In genomic region chr9:120545994-120546393, GRCm38 (mm10) we compare ENCODE assay signal across 16 mouse cellular contexts. TPM values are rescaled to one million over a fixed set of nuclear protein-coding genes. Genes with fewer than 3 reads are reported as not detected.
"Had no signal": no experiment of that assay in that cellular context is flagged by ENCODE, and none has a peak within 500 bp of the region (broad histone marks: within the 10 kb centered on the region; RNA-seq: fewer than 3 reads in every experiment).

No protein-coding gene starts in this region.

- H3K9ac ChIP-seq: limb, embryonic 12.5 days; liver, embryonic 13.5 days; liver, postnatal 0 days; midbrain, embryonic 15.5 days; neural tube, embryonic 12.5 days had no signal

- H3K4me2 ChIP-seq: liver, embryonic 13.5 days; midbrain, embryonic 15.5 days; neural tube, embryonic 12.5 days had no signal

- DNase-seq: kidney, adult 2 months; kidney, postnatal 25 days; layer of hippocampus, postnatal 36 days; liver; liver, embryonic 13.5 days; liver, postnatal 0 days; right cerebral cortex, postnatal 14 days; thymus, adult 2 months; thymus, postnatal 25 days had no signal

- H3K27ac ChIP-seq: limb, embryonic 12.5 days; liver, embryonic 13.5 days; macrophage; midbrain, embryonic 10.5 days; midbrain, embryonic 15.5 days; neural tube, embryonic 12.5 days had no signal

- ATAC-seq: intestine, embryonic 16.5 days; liver, postnatal 0 days; midbrain, embryonic 15.5 days had no signal

- H3K9me3 ChIP-seq: limb, embryonic 12.5 days; liver, embryonic 13.5 days; midbrain, embryonic 10.5 days; midbrain, embryonic 15.5 days; neural tube, embryonic 12.5 days had no signal

- H3K4me1 ChIP-seq: midbrain, embryonic 15.5 days had no signal

- H3K4me3 ChIP-seq: limb, embryonic 12.5 days; liver, embryonic 13.5 days; midbrain, embryonic 10.5 days; midbrain, embryonic 15.5 days; neural tube, embryonic 12.5 days had no signal

- H3K27me3 ChIP-seq: midbrain, embryonic 15.5 days had no signal

- H3K36me3 ChIP-seq: limb, embryonic 12.5 days; liver, embryonic 13.5 days; midbrain, embryonic 10.5 days; midbrain, embryonic 15.5 days; neural tube, embryonic 12.5 days had no signal

RNA-seq across cellular contexts. Expression of gene Entpd3, which starts 6.4 kb away (rescaled TPM):
- total RNA-seq: monocyte, adult 5-6 weeks had no signal
- polyA plus RNA-seq: liver, postnatal 0 days; macrophage had no signal
